Mouse (Mus musculus) stomach, postnatal 0 days (tissue): ENCODE results near the gene Cox7a2l.

ENCODE experiments used
- CTCF ChIP-seq: IDR thresholded peaks from 2 replicates; pipeline ENCODE4 v1.5.1; 2016; ENCODE audit warnings: antibody characterized with exemption, low read depth, mild to moderate bottlenecking, moderate library complexity
- EP300 ChIP-seq: optimal IDR thresholded peaks from 2 replicates; pipeline ENCODE3; 2016; ENCODE audit warnings: antibody characterized with exemption

DNA sequence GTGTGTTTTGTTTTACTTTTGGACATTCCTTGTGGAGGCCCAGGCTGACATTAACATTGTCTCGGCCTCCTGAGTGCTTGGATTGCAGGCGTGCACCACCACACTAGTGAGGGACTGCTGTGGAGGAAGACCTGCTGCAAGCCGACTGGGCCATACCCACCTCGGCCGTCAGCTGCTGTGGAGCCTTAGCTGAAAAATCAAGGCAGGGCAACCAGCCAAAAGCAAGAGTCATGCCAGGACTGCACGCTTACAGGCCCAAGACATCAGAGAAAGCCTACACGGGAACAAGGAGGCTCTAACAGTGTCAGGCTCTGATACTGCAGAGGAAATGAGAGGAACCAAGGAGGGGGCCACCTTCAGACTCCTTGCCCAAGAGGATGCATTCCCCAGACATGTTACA is 35.6 kb downstream of the Cox7a2l start:
- TF ChIP-seq CTCF (no peak), EP300 (no peak)
